Mouse (Mus musculus): ENCODE results near the gene Proser3. TPM values are rescaled to one million over a fixed set of nuclear protein-coding genes. Genes with fewer than 3 reads are reported as not detected.
A peak's percentile ranks its signal among the peaks of the same experiment; 100 is the strongest.

The Proser3 gene
- total RNA-seq, 4 experiments from 2014 or later: 9.1 to 13.4 (median 10.0) TPM

GRCm38 (mm10) chr7:30572969-30573368 is 20.9 kb upstream of the Proser3 start:
- no peak for DNase-seq

DNA sequence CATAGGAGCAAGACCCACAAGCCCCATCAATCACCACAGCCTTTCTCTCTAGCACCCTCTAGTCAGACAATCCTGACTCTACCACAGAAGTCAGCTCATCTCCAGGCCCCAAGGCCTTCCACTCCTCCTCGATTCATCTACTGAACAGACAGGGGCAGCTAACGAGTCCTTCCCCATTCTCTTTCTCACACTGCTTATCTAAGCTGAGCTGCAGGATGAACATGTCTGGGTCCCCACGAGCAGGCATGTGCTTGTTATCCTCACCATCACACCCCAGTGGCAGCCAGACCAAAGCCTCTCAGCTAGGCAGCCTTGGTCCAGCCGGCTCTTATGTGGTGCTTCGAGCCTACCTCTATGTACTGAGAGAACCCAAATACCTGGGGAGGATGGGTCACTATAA is 20.3 kb upstream of the Proser3 start:
- DNase-seq: no peak

- DNase-seq: no peak
Observed at GRCm38 (mm10) chr7:30567555-30567954, 15.5 kb upstream of the Proser3 start.

GRCm38 (mm10) chr7:30566033-30566432 is 13.9 kb upstream of the Proser3 start:
- no peak for DNase-seq

DNA sequence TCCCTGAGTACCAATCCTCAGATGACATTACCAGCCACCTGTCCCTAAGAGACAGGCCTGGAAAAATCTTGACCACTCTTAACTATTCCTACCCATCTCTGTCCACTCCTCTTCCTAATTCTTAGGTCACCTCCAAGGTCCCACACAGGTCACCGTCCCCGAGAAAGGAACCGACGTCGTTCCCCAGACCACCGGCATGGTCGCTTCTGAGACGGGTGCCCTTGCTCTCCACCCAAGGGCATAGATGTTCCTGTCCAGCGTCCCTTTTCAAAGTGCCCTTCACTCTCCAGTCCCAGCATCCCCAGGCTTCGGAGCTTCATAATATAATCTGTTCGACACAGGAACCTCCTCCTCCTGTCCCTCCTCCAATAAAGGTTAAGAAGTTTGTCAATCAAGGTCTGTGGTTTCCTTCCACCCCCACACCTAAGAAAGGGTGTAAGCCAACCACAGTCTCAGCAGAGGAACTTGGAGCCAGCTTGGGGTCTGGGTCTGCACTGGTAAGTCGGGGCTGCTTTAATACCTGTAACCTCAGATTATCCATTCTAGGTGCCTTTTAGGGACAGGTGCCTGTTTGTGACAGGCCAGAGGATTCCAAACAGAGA is 13.0 kb upstream of the Proser3 start, which contains the start of gene Igflr1:
Igflr1 (plus strand) TSS at position 458 of the 602 bp plus-strand sequence.
- no peak for DNase-seq

- DNase-seq: no peak
Observed at GRCm38 (mm10) chr7:30563906-30564280, 11.8 kb upstream of the Proser3 start.

- DNase-seq: peak; percentile 96
Observed at GRCm38 (mm10) chr7:30563117-30563905, 11.2 kb upstream of the Proser3 start, which contains the start of the genes U2af1l4, Gm49396 and Psenen. Gene U2af1l4 (plus strand): TSS chr7:30563301. Gene Gm49396 (plus strand): TSS chr7:30563344. Gene Psenen (minus strand): TSS chr7:30563627.

- DNase-seq: no peak
Observed at GRCm38 (mm10) chr7:30562526-30563116, 10.5 kb upstream of the Proser3 start.

DNA sequence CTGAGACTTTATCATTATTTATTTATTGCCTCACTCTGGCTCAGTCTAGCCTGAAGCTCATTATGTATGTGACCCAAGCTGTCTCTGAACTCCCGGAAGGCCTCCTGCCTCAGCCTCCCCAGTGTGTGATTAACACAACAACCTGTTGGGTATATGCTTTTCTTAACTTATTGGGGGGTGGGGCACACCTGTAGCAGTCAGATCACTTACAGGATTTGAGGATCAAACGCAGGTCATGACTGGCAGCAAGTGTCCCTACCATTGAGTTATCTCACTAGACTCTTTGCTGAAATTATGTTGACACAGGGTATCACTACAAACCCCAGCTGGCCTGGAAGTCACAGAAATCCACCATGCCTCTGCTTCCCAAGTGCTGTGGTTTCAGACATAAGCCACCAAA is 8.2 kb upstream of the Proser3 start:
- DNase-seq: no peak

- peak; percentile 99 for DNase-seq
Observed at GRCm38 (mm10) chr7:30559443-30559954, 7.4 kb upstream of the Proser3 start, which contains the start of gene Lin37. Gene Lin37 (minus strand): TSS chr7:30559838.

- DNase-seq: no peak
Observed at GRCm38 (mm10) chr7:30558656-30559442, 6.8 kb upstream of the Proser3 start.

- DNase-seq: no peak
Observed at GRCm38 (mm10) chr7:30557901-30558514, 5.9 kb upstream of the Proser3 start.

- no peak for DNase-seq
Observed at GRCm38 (mm10) chr7:30556894-30557536, 4.9 kb upstream of the Proser3 start.

- no peak for DNase-seq
Observed at GRCm38 (mm10) chr7:30553810-30554584, 1.9 kb upstream of the Proser3 start.

- peak; percentile 71 for DNase-seq
Observed at GRCm38 (mm10) chr7:30553021-30553589, 1.0 kb upstream of the Proser3 start.

DNA sequence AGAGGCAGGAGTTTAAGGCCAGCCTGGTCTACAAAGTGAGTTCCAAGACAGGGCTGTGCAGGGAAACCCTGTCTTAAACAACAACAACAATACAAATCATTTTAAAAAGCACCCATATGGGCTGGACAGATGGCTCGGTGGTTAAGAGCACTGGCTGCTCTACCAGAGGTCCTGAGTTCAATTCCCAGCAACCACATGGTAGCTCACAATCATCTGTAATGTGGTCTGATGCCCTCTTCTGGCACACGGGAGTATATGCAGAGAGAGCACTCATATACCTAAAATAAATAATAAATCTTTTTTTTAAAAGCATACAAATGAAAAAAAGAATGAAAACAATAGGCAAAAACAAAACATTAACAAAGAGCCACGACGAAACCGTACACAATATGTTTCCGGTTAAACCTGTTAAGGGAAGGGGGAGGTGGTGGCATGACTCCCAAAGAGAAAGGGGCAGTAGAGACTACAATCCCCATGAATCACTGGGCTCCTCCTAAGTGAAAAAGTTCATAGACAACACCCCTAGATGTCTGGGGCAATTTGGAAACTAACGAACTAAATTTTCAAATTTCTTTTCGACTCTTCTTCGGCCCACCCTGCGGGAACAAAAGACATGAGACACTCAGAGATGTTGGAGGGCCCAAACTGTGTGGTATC is 526 bp downstream of the Proser3 start:
- DNase-seq: no peak

- DNase-seq: no peak
Observed at GRCm38 (mm10) chr7:30550603-30551002, 1.5 kb downstream of the Proser3 start.

DNA sequence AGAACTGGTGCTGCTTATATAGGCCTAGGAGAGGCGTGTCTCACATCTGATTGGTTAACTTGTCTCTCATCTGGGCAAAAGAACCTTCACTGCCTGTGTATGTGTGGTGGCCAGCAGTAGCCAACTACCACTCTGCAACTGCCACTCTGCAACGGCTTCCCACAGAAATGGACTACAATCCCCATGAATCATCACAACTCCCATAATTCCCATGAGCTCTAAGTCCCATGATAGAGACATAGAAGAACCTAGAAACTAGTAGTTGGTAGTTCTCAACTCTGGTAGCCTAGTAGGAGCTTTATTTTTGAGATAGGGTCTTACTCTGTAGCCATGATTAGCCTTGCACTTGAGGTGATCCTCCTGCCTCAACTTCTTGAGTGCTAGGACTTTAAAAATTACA is 2.2 kb downstream of the Proser3 start:
- no peak for DNase-seq

- DNase-seq: no peak
Observed at GRCm38 (mm10) chr7:30544327-30544726, 7.8 kb downstream of the Proser3 start.

DNA sequence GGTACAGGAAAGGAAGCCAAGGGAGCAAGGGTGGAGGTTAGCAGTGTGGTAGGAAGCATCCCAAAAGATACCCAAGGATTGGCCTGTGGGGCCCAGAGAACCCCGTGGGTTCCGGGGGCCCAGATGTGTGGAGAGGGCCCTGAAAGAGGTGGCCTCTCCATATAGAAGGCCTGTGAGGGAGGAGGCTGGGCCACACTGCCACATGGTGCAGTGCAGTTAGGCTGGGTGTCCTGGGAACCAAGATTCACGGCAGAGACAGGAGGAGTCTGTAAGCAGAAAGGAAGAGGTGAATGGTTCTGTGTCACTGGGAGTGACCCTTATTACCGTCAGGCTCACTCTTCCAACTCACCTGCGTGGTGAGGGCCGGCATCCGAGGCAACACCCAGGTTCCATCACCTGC is 11.5 kb downstream of the Proser3 start:
- DNase-seq: no peak

Data from adrenal gland, adult 8-10 months (tissue).